Comparison of ENCODE assay signal across 11 mouse cellular contexts in the genomic region with DNA sequence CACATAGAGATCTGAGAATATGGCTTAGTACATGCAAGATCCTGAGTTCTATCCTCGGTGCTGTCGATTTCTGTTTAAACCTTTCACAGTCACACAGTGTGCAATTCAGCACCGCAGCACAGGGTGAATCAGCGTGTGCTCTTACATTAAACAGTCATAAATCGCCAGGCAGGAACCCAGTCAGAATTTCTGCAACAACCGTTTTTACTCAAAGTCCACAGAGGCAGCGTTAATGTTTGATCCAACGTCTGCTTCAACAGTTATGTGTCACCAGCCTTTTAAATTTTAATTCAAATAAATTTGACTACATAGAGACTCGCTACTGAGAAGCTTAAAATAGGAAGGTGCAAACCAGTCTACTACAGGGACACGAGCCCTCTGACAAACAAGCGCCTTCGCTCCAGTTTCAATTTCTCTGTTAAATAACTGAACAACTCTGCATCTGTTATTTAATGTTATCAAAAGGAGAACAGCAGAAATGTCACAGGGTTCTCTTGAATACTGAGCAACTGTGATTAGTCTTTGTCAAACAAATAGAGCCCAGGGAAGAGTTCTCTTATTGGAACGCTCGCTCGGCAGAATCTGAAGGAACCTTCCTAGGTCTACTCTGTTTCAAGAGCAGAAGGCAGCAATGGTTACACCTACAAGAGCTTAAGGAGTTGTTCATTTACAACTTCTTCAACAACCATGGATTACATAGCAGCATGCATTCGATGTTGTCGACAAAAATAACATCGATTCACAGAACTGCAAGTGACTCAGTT.
DNase-seq lines count a peak whose midpoint lies in the region; ATAC-seq and TF ChIP-seq lines count a peak whose summit lies in the region.
"Had no signal": no experiment of that assay in that cellular context is flagged by ENCODE, and none has a peak within 500 bp of the region (broad histone marks: within the 10 kb centered on the region; RNA-seq: fewer than 3 reads in every experiment).

No protein-coding gene starts in this region.

- peaks cover 10% of the 10 kb centered on the region; the same call in 1 of the 2 replicates for H3K4me1 ChIP-seq in kidney, postnatal 0 days (replicated peaks; ENCODE audit: insufficient read depth, low read length)
- 0 out of 2 replicates have a peak, but pooled peaks cover 2% of the 10 kb centered on the region for H3K4me1 ChIP-seq in small intestine, adult 2 months (ENCODE audit: control insufficient read depth, insufficient read depth, insufficient read length, low read length)
- H3K4me1 ChIP-seq in cerebellum, adult 2 months (ENCODE audit: control insufficient read depth, insufficient read depth, low read length), result no peaks in the 10 kb centered on the region

- peak in 1 of 2 experiments; percentile 2 for DNase-seq in layer of hippocampus, adult 2 months (ENCODE audit: low spot score in 2 of 2)
- no peak for DNase-seq in layer of hippocampus, postnatal 36 days
- DNase-seq in kidney, postnatal 0 days (ENCODE audit: low spot score), result peak; percentile 41
- no peak for DNase-seq in neural tube, embryonic 10.5 days (ENCODE audit: extremely low spot score, low spot score)
- no peak for DNase-seq in cerebellum, adult 2 months
- DNase-seq: adrenal gland, adult 8-10 months; embryo, embryonic 11 days; lung, postnatal 36 days had no signal

- no peak overlapping the region for H3K9ac ChIP-seq in kidney, postnatal 0 days (ENCODE audit: low read depth, low read length)

- H3K4me2 ChIP-seq in kidney, postnatal 0 days (ENCODE audit: low read length), result peak overlapping the region; percentile 47

- H3K36me3 ChIP-seq in kidney, postnatal 0 days (ENCODE audit: insufficient read depth, low read length), result no peaks in the 10 kb centered on the region
- no peaks in the 10 kb centered on the region for H3K36me3 ChIP-seq in small intestine, adult 2 months (ENCODE audit: control insufficient read depth, insufficient read depth, low read length)

- TF ChIP-seq POLR2A in small intestine, adult 2 months (IDR thresholded peaks at IDR 0.05; ENCODE audit: low read depth, low read length), result no peak
- no peak for TF ChIP-seq POLR2A in cerebellum, adult 2 months (IDR thresholded peaks at IDR 0.05; ENCODE audit: borderline replicate concordance, insufficient read depth, low read length)

- H3K4me3 ChIP-seq in layer of hippocampus, adult 2 months, result peak overlapping the region; percentile 32
- H3K4me3 ChIP-seq in kidney, postnatal 0 days (replicated peaks; ENCODE audit: low read depth, low read length), result no peak overlapping the region
- no peak overlapping the region for H3K4me3 ChIP-seq in small intestine, adult 2 months (ENCODE audit: low read depth, low read length)
- no peak overlapping the region for H3K4me3 ChIP-seq in cerebellum, adult 2 months (replicated peaks; ENCODE audit: insufficient read depth, low read depth, low read length)

- no peaks in the 10 kb centered on the region for H3K27me3 ChIP-seq in kidney, postnatal 0 days (ENCODE audit: insufficient read depth, low read length)
- H3K27me3 ChIP-seq in small intestine, adult 2 months (ENCODE audit: control insufficient read depth, insufficient read depth, low read length), result no peaks in the 10 kb centered on the region
- no peaks in the 10 kb centered on the region for H3K27me3 ChIP-seq in cerebellum, adult 2 months (ENCODE audit: control insufficient read depth, insufficient read depth, low read length)

- WGBS in kidney, postnatal 0 days, result 43% methylated on average over 18 of the region's 18 CpGs
- WGBS in small intestine, adult 2 months, result 7% methylated on average over 18 of the region's 18 CpGs
- WGBS in cerebellum, adult 2 months, result 92% methylated on average over 18 of the region's 18 CpGs

- no peaks in the 10 kb centered on the region for H3K9me3 ChIP-seq in kidney, postnatal 0 days (replicated peaks; ENCODE audit: low read length)

- H3K27ac ChIP-seq in layer of hippocampus, adult 2 months, result peak overlapping the region; percentile 46; the same call in 1 of the 2 replicates
- peak overlapping the region; percentile 15; the same call in 1 of the 2 replicates for H3K27ac ChIP-seq in kidney, postnatal 0 days
- peak overlapping the region; percentile 26; the same call in 1 of the 2 replicates for H3K27ac ChIP-seq in small intestine, adult 2 months (ENCODE audit: insufficient read depth, low read depth, low read length)
- no peak overlapping the region for H3K27ac ChIP-seq in cerebellum, adult 2 months (ENCODE audit: insufficient read depth, low read length)

- TF ChIP-seq CTCF in layer of hippocampus, adult 2 months (conservative IDR thresholded peaks at IDR 0.05), result no peak
- TF ChIP-seq CTCF in kidney, postnatal 0 days (IDR thresholded peaks at IDR 0.05; ENCODE audit: low read depth), result no peak
- TF ChIP-seq CTCF in small intestine, adult 2 months (IDR thresholded peaks at IDR 0.05; ENCODE audit: extremely low read depth, insufficient read length, insufficient replicate concordance, low read depth, low read length), result no peak
- TF ChIP-seq CTCF in cerebellum, adult 2 months (IDR thresholded peaks at IDR 0.05; ENCODE audit: borderline replicate concordance, insufficient read depth, low read depth, low read length), result no peak

- peak; percentile 74 for ATAC-seq in common myeloid progenitor, adult 5-6 weeks (replicated peaks; ENCODE audit: low read depth, poor library complexity, severe bottlenecking)
- ATAC-seq in kidney, postnatal 0 days (replicated peaks; ENCODE audit: low FRiP score, low read depth), result peak; percentile 69
- ATAC-seq in erythroid progenitor cell, adult 5-6 weeks (replicated peaks; ENCODE audit: low FRiP score, poor library complexity, severe bottlenecking), result no peak
